Mouse (Mus musculus) v-Abl transformed pro-B cells (cell line): ENCODE measurements around the gene Prr5l.

Experiments used
- in situ Hi-C, 2 experiments: fragments of 400-800 bp; cut with MboI; formaldehyde crosslinking; loops; one replicate each; pipeline ENCODE4 v1.15.1; 2025; ENCODE audit not compliant: unreplicated experiment in 2 of 2

Prr5l gene

GRCm38 (mm10) chr2:101826950-101827600 lies 55.8 kb downstream of the Prr5l start:
- in situ Hi-C loops: loop anchor here (5.0 to 25.0 kb wide), 3 partner anchors 110 to 365 kb away; no protein-coding TSS in a partner anchor

GRCm38 (mm10) chr2:101826186-101826707 lies 56.6 kb downstream of the Prr5l start:
- in situ Hi-C loops: loop anchor here (5.0 to 25.0 kb wide), 3 partner anchors 109 to 364 kb away; no protein-coding TSS in a partner anchor

GRCm38 (mm10) chr2:101825226-101826120 lies 57.4 kb downstream of the Prr5l start:
- in situ Hi-C loops: loop anchor here (5.0 to 25.0 kb wide), 3 partner anchors 108 to 363 kb away; no protein-coding TSS in a partner anchor

- in situ Hi-C loops: loop anchor here in 1 of 2 experiments (10.0 kb wide), 1 partner anchor 129 kb away; no protein-coding TSS in a partner anchor
These were observed 59.0 kb downstream of the Prr5l start for GRCm38 (mm10) chr2:101823821-101824220.

GRCm38 (mm10) chr2:101822785-101823184 lies 60.0 kb downstream of the Prr5l start:
- in situ Hi-C loops: loop anchor here in 1 of 2 experiments (10.0 kb wide), 1 partner anchor 128 kb away; no protein-coding TSS in a partner anchor

GRCm38 (mm10) chr2:101820816-101821215 lies 62.0 kb downstream of the Prr5l start:
- in situ Hi-C loops: loop anchor here in 1 of 2 experiments (10.0 kb wide), 1 partner anchor 126 kb away; no protein-coding TSS in a partner anchor

GRCm38 (mm10) chr2:101818986-101819764 lies 63.7 kb downstream of the Prr5l start:
- in situ Hi-C loops: no loop called here

- in situ Hi-C loops: no loop called here
These were observed 66.0 kb downstream of the Prr5l start for GRCm38 (mm10) chr2:101816646-101817308.

- in situ Hi-C loops: no loop called here
These were observed 67.4 kb downstream of the Prr5l start for GRCm38 (mm10) chr2:101815250-101815934.

GRCm38 (mm10) chr2:101814272-101814625 lies 68.6 kb downstream of the Prr5l start:
- in situ Hi-C loops: no loop called here

- in situ Hi-C loops: no loop called here
These were observed 69.1 kb downstream of the Prr5l start for GRCm38 (mm10) chr2:101813581-101814271.

- in situ Hi-C loops: no loop called here
These were observed 70.9 kb downstream of the Prr5l start for GRCm38 (mm10) chr2:101811925-101812324.

GRCm38 (mm10) chr2:101810774-101811173 lies 72.1 kb downstream of the Prr5l start:
- in situ Hi-C loops: no loop called here

- in situ Hi-C loops: no loop called here
These were observed 73.1 kb downstream of the Prr5l start for GRCm38 (mm10) chr2:101809640-101810305.

- in situ Hi-C loops: no loop called here
These were observed 75.1 kb downstream of the Prr5l start for GRCm38 (mm10) chr2:101807756-101808155.

GRCm38 (mm10) chr2:101802240-101802639 lies 80.6 kb downstream of the Prr5l start:
- in situ Hi-C loops: no loop called here

- in situ Hi-C loops: no loop called here
These were observed 85.0 kb downstream of the Prr5l start for GRCm38 (mm10) chr2:101797901-101798250.
